Mouse (Mus musculus): ENCODE measurements around the gene Gja4. TPM values are rescaled to one million over a fixed set of nuclear protein-coding genes. Genes with fewer than 3 reads are reported as not detected.

The Gja4 gene
- total RNA-seq, 2 experiments from 2014 or later: 3.1 to 3.9 TPM

Other genes with a start within 250 kb of the Gja4 start
- gene Zmym6, start 236.7 kb downstream of the Gja4 start, total RNA-seq (2021): 10 to 100 TPM; 29.8 to 44.2 TPM
- 1 to 10 TPM; 3.3 to 4.9 TPM for gene Tmem35b, start 190.3 kb downstream of the Gja4 start, total RNA-seq (2021)
- 100 to 1,000 TPM; 286 to 291 TPM for gene Dlgap3, start 144.8 kb downstream of the Gja4 start, total RNA-seq (2021)
- gene Smim12, start 70.3 kb downstream of the Gja4 start, total RNA-seq (2021): 10 to 100 TPM; 46.7 to 51.6 TPM
- under 1 TPM; 0.37 to 0.59 TPM for gene Gjb3, start 16.8 kb upstream of the Gja4 start, total RNA-seq (2021)
- gene Gjb4, start 40.0 kb upstream of the Gja4 start, total RNA-seq (2021): not detected
- not detected for gene Gjb5, start 44.1 kb upstream of the Gja4 start, total RNA-seq (2021)

Measured in layer of hippocampus, postnatal 25 days (tissue).